In the genomic region with DNA sequence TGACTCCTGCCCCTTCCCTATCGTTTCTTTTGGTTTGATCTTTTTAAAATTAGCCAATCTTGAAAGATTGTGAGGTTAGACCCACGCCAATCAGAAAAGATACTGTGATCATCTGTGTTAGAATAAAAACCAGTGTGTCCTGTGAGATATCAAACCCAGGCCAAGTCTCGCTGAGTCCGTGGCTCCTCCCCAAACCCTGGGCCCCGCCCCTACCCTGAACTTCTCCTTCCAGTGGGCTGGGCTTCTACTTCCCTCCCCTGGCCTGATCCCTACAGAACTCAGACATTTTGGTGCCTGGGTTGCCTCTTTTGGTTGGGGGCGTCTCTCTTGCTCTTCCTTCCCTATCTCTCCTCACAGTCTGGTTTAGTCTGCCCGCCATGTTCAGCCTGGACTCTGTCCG, we compare ENCODE assay signal across 15 mouse cellular contexts. TPM values are rescaled to one million over a fixed set of nuclear protein-coding genes. Genes with fewer than 3 reads are reported as not detected.
DNase-seq lines count a peak whose midpoint lies in the region; ATAC-seq and TF ChIP-seq lines count a peak whose summit lies in the region.
"Had no signal": no experiment of that assay in that cellular context is flagged by ENCODE, and none has a peak within 500 bp of the region (broad histone marks: within the 10 kb centered on the region; RNA-seq: fewer than 3 reads in every experiment).

No protein-coding gene starts in this region.

- TF ChIP-seq CTCF in E14TG2a.4 (conservative IDR thresholded peaks at IDR 0.05; ENCODE audit: low read length) = no peak

- no peak overlapping the region for H3K4me2 ChIP-seq in liver, embryonic 15.5 days
- H3K4me2 ChIP-seq: kidney, embryonic 15.5 days; limb, embryonic 12.5 days had no signal

- 26% methylated on average over 8 of the region's 8 CpGs for WGBS in liver, embryonic 15.5 days (ENCODE audit: insufficient replicate concordance)

- H3K4me3 ChIP-seq in E14TG2a.4 (replicated peaks; ENCODE audit: low read length) = peak overlapping the region; percentile 30; the same call in 1 of the 2 replicates
- H3K4me3 ChIP-seq in liver, embryonic 15.5 days (replicated peaks) = no peak overlapping the region
- H3K4me3 ChIP-seq: erythroblast, embryonic 14.5 days; kidney, embryonic 15.5 days; limb, embryonic 12.5 days; myocyte had no signal

- peaks cover 48% of the 10 kb centered on the region for H3K4me1 ChIP-seq in E14TG2a.4 (replicated peaks; ENCODE audit: low read depth, low read length)
- H3K4me1 ChIP-seq in liver, embryonic 15.5 days (replicated peaks) = 0 out of 2 replicates have a peak, but pooled peaks cover 4% of the 10 kb centered on the region
- H3K4me1 ChIP-seq: kidney, embryonic 15.5 days; limb, embryonic 12.5 days had no signal

- H3K27ac ChIP-seq in liver, embryonic 15.5 days (replicated peaks) = no peak overlapping the region
- H3K27ac ChIP-seq: hindbrain, postnatal 0 days; kidney, embryonic 15.5 days; limb, embryonic 12.5 days had no signal

- no peak overlapping the region for H3K9ac ChIP-seq in liver, embryonic 15.5 days
- H3K9ac ChIP-seq: kidney, embryonic 15.5 days; limb, embryonic 12.5 days had no signal

- ATAC-seq in liver, embryonic 15.5 days (ENCODE audit: insufficient read depth) = 0 out of 2 replicates have a peak, but pooled peaks have one; percentile 44
- ATAC-seq: hindbrain, postnatal 0 days had no signal

- DNase-seq in 416B (ENCODE audit: low read depth) = peak; percentile 16
- peak; percentile 51 for DNase-seq in c-Kit-positive CD71-positive TER-119-negative erythroid progenitor cells, embryonic 14.5 days (ENCODE audit: low read depth)
- no peak for DNase-seq in layer of hippocampus, adult 9-11 months
- no peak for DNase-seq in ovary, postnatal 14 days (ENCODE audit: low spot score)
- DNase-seq in cerebellum, adult 11-12 months = no peak
- DNase-seq: heart, postnatal 10 days; right cerebral cortex, postnatal 25 days; thymus, postnatal 25 days had no signal

- no peaks in the 10 kb centered on the region for H3K9me3 ChIP-seq in E14TG2a.4 (ENCODE audit: low read length)
- peaks cover 3% of the 10 kb centered on the region; the same call in 1 of the 2 replicates for H3K9me3 ChIP-seq in liver, embryonic 15.5 days (replicated peaks)
- H3K9me3 ChIP-seq: kidney, embryonic 15.5 days; limb, embryonic 12.5 days had no signal

- 0 out of 2 replicates have a peak, but pooled peaks cover 3% of the 10 kb centered on the region for H3K27me3 ChIP-seq in E14TG2a.4 (ENCODE audit: insufficient read depth, low read length)
- H3K27me3 ChIP-seq in liver, embryonic 15.5 days = no peaks in the 10 kb centered on the region
- H3K27me3 ChIP-seq: kidney, embryonic 15.5 days; limb, embryonic 12.5 days had no signal

- peaks cover 9% of the 10 kb centered on the region for H3K36me3 ChIP-seq in E14TG2a.4 (ENCODE audit: insufficient read depth, low read length)
- peaks cover 25% of the 10 kb centered on the region for H3K36me3 ChIP-seq in liver, embryonic 15.5 days (replicated peaks)

RNA-seq across cellular contexts. Expression of a gene that starts 53.1 kb away (rescaled TPM):
- 0.08 and 0.14 TPM in 2 replicates for polyA plus RNA-seq in liver, embryonic 15.5 days (2015; fragmentation: Nextera tagmentation; extraction: Ambion mirVana)
- polyA plus RNA-seq: erythroblast, embryonic 14.5 days had no signal

Comparison
In these comparisons a context has a peak if more than half of its experiments do, and no peak if none do; other contexts are left out.
1. DNase-seq: peak in 416B (single experiment) and c-Kit-positive CD71-positive TER-119-negative erythroid progenitor cells, embryonic 14.5 days (single experiment); none in layer of hippocampus, adult 9-11 months (single experiment), ovary, postnatal 14 days (single experiment) and cerebellum, adult 11-12 months (single experiment).